Mouse (Mus musculus) MEL (cell line): Measurements from ENCODE around the gene Col15a1. TPM values are rescaled to one million over a fixed set of nuclear protein-coding genes. Genes with fewer than 3 reads are reported as not detected.

Experiments used
- DNase-seq: peaks from one replicate; pipeline ENCODE4 v3.0.0; 2011; ENCODE audit warnings: low read depth, low spot score
- H3K27ac ChIP-seq: 2 replicates; pipeline ENCODE4 v1.5.1; 2012; ENCODE audit warnings: low read depth, mild to moderate bottlenecking, control low read depth, low read length, moderate library complexity; ENCODE audit not compliant: control insufficient read depth
- H3K27me3 ChIP-seq, 2 experiments: fragments of 150-350 bp in 1 of 2; sonication (generic) in 1 of 2; 2 replicates each; pipeline ENCODE4 v1.6.1; 2012; ENCODE audit warnings: low read length in 2 of 2, mild to moderate bottlenecking in 2 of 2, improper control_type of control experiment in 1 of 2, moderate library complexity in 1 of 2; ENCODE audit not compliant: insufficient read depth in 2 of 2, control insufficient read depth in 1 of 2
- H3K36me3 ChIP-seq, 2 experiments: 2 replicates each; pipeline ENCODE4 v1.6.1; 2012 to 2014; ENCODE audit warnings: low read length in 2 of 2, improper control_type of control experiment in 1 of 2, inconsistent platforms in 1 of 2, mild to moderate bottlenecking in 1 of 2; ENCODE audit not compliant: insufficient read depth in 2 of 2, control insufficient read depth in 1 of 2
- H3K4me1 ChIP-seq, 2 experiments: fragments of 150-350 bp in 1 of 2; sonication (generic) in 1 of 2; 2 replicates each; pipeline ENCODE4 v1.6.1; 2012; ENCODE audit warnings: low read length in 2 of 2, improper control_type of control experiment in 1 of 2, mild to moderate bottlenecking in 1 of 2; ENCODE audit not compliant: insufficient read depth in 2 of 2, control insufficient read depth in 1 of 2
- H3K4me3 ChIP-seq, 2 experiments: fragments of 150-350 bp in 1 of 2; sonication (generic) in 1 of 2; 2 replicates each; pipeline ENCODE4 v1.5.1; 2012; ENCODE audit warnings: low read depth in 2 of 2, low read length in 2 of 2, mild to moderate bottlenecking in 2 of 2, moderate library complexity in 2 of 2, control low read depth in 1 of 2, improper control_type of control experiment in 1 of 2; ENCODE audit not compliant: control insufficient read depth in 1 of 2, insufficient read depth in 1 of 2
- H3K79me2 ChIP-seq: 2 replicates; pipeline ENCODE4 v1.6.1; 2012; ENCODE audit warnings: mild to moderate bottlenecking, low read length, moderate library complexity; ENCODE audit not compliant: control insufficient read depth, poor library complexity, insufficient read depth
- H3K9ac ChIP-seq: 2 replicates; pipeline ENCODE4 v1.6.1; 2012; ENCODE audit warnings: low read depth, mild to moderate bottlenecking, control low read depth, low read length, moderate library complexity; ENCODE audit not compliant: control insufficient read depth, poor library complexity, severe bottlenecking
- H3K9me3 ChIP-seq: fragments of 150-350 bp; sonication (generic); replicated peaks from 2 replicates; pipeline ENCODE4 v1.6.1; 2012; ENCODE audit warnings: mild to moderate bottlenecking, low read length, improper control_type of control experiment, moderate library complexity; ENCODE audit not compliant: insufficient read depth
- BHLHE40 ChIP-seq: IDR thresholded peaks from 2 replicates; pipeline ENCODE4 v1.6.1; 2012; ENCODE audit warnings: low read depth, mild to moderate bottlenecking, inconsistent platforms, low read length, improper control_type of control experiment, borderline replicate concordance
- CTCF ChIP-seq, 3 experiments: IDR thresholded peaks in 2 of 3; conservative IDR thresholded peaks in 1 of 3; 2 replicates each; pipeline ENCODE4 v1.5.1; 2011 to 2012; ENCODE audit warnings: low read length in 3 of 3, low read depth in 2 of 3, mild to moderate bottlenecking in 2 of 3, improper control_type of control experiment in 1 of 3, inconsistent platforms in 1 of 3, mixed read lengths in 1 of 3, moderate library complexity in 1 of 3; ENCODE audit not compliant: control insufficient read depth in 1 of 3, insufficient read depth in 1 of 3, poor library complexity in 1 of 3, severe bottlenecking in 1 of 3
- ELF1 ChIP-seq: IDR thresholded peaks from 2 replicates; pipeline ENCODE4 v1.6.1; 2014; ENCODE audit warnings: low read depth, mild to moderate bottlenecking, inconsistent platforms, low read length, improper control_type of control experiment, moderate library complexity
- EP300 ChIP-seq, 2 experiments: IDR thresholded peaks; 2 replicates each; pipeline ENCODE4 v1.6.1; 2011; ENCODE audit warnings: improper control_type of control experiment in 2 of 2, low read length in 2 of 2, low read depth in 1 of 2, mild to moderate bottlenecking in 1 of 2
- ETS1 ChIP-seq: IDR thresholded peaks from 2 replicates; pipeline ENCODE4 v1.6.1; 2012; ENCODE audit warnings: low read depth, mild to moderate bottlenecking, inconsistent platforms, low read length, improper control_type of control experiment, moderate library complexity
- GABPA ChIP-seq: IDR thresholded peaks from 2 replicates; pipeline ENCODE4 v1.6.1; 2012; ENCODE audit warnings: low read depth, mild to moderate bottlenecking, inconsistent platforms, low read length, improper control_type of control experiment, moderate library complexity
- GATA1 ChIP-seq: IDR thresholded peaks from 2 replicates; pipeline ENCODE4 v1.6.1; 2011; ENCODE audit warnings: low read depth, low read length, improper control_type of control experiment
- HCFC1 ChIP-seq: IDR thresholded peaks from 2 replicates; pipeline ENCODE4 v1.6.1; 2012; ENCODE audit warnings: low read depth, mild to moderate bottlenecking, inconsistent platforms, low read length, improper control_type of control experiment, moderate library complexity
- MAX ChIP-seq: IDR thresholded peaks from 2 replicates; pipeline ENCODE4 v1.6.1; 2011; ENCODE audit warnings: low read length, improper control_type of control experiment
- MEF2A ChIP-seq: IDR thresholded peaks from 2 replicates; pipeline ENCODE4 v1.6.1; 2014; ENCODE audit warnings: low read depth, mild to moderate bottlenecking, inconsistent platforms, low read length, improper control_type of control experiment; ENCODE audit not compliant: poor library complexity, insufficient replicate concordance, severe bottlenecking; ENCODE audit errors: extremely low read depth
- MYB ChIP-seq: IDR thresholded peaks from 2 replicates; pipeline ENCODE4 v1.6.1; 2011; ENCODE audit warnings: mild to moderate bottlenecking, low read depth, low read length, improper control_type of control experiment
- MYC ChIP-seq: IDR thresholded peaks from 2 replicates; pipeline ENCODE4 v1.6.1; 2011; ENCODE audit warnings: low read depth, mild to moderate bottlenecking, low read length, improper control_type of control experiment, moderate library complexity
- NRF1 ChIP-seq: IDR thresholded peaks from 2 replicates; pipeline ENCODE4 v1.6.1; 2014; ENCODE audit warnings: low read depth, mild to moderate bottlenecking, inconsistent platforms, low read length, improper control_type of control experiment, moderate library complexity; ENCODE audit not compliant: poor library complexity, insufficient read depth, severe bottlenecking
- POLR2AphosphoS2 ChIP-seq: IDR thresholded peaks from 2 replicates; pipeline ENCODE4 v1.6.1; 2011; ENCODE audit warnings: low read length, improper control_type of control experiment
- SIN3A ChIP-seq: IDR thresholded peaks from 2 replicates; pipeline ENCODE4 v1.6.1; 2012; ENCODE audit warnings: low read length, improper control_type of control experiment, inconsistent platforms
- TBP ChIP-seq: IDR thresholded peaks from 2 replicates; pipeline ENCODE4 v1.8.0; 2011; ENCODE audit warnings: low read depth, low read length, improper control_type of control experiment
- ZKSCAN1 ChIP-seq: IDR thresholded peaks from 2 replicates; pipeline ENCODE4 v1.6.1; 2012; ENCODE audit warnings: low read depth, mild to moderate bottlenecking, inconsistent platforms, low read length, improper control_type of control experiment, moderate library complexity
- ZNF384 ChIP-seq: IDR thresholded peaks from 2 replicates; pipeline ENCODE4 v1.6.1; 2012; ENCODE audit warnings: low read depth, mild to moderate bottlenecking, inconsistent platforms, low read length, improper control_type of control experiment
- polyA plus RNA-seq, 2 experiments: library from polyadenylated mRNA; stranded (reverse) in 1 of 2; unstranded in 1 of 2; fragments of >175 nt in 1 of 2; fragments of >200 nt in 1 of 2; gene quantifications; 2 replicates each; pipeline versions ENCODE4 v1.2.1 to v1.2.4; 2012; ENCODE audit warnings: low replicate concordance in 2 of 2, low read depth in 1 of 2; ENCODE audit not compliant: insufficient read length in 2 of 2, insufficient read depth in 1 of 2, missing spikeins in 1 of 2
- total RNA-seq: library from RNA; depleted of rRNA; stranded (reverse); fragments of 300-350 nt; gene quantifications from 2 replicates; pipeline ENCODE4 v1.2.3, GENCODE M21; 2012

Col15a1 gene
- total and polyA plus RNA-seq, 3 experiments, result 2.2 to 2.6 TPM; not detected in 1

- Histone ChIP-seq H3K9ac (no peak overlapping the region), H3K4me1 (no peaks in the 10 kb centered on the region), H3K79me2 (no peaks in the 10 kb centered on the region), H3K4me3 (no peak overlapping the region), H3K27ac (no peak overlapping the region), H3K36me3 (no peaks in the 10 kb centered on the region; a peak in 1 of 4 replicates), H3K27me3 (peaks cover 2 to 7% of the 10 kb centered on the region in 2 experiments; a peak in 3 of 4 replicates), H3K9me3 (no peaks in the 10 kb centered on the region)
- no peak for DNase-seq
- TF ChIP-seq GABPA, result no peak
- no peak for TF ChIP-seq MYB
- no peak for TF ChIP-seq CTCF (IDR thresholded peaks at IDR 0.05 in 2 of 3, conservative IDR thresholded peaks at IDR 0.05 in 1 of 3; ENCODE audit: control insufficient read depth in 1 of 3, insufficient read depth in 1 of 3, low read depth in 2 of 3, low read length in 3 of 3, poor library complexity in 1 of 3, severe bottlenecking in 1 of 3)
- no peak for TF ChIP-seq ELF1
- no peak for TF ChIP-seq MEF2A
- no peak for TF ChIP-seq POLR2AphosphoS2
- no peak for TF ChIP-seq TBP
- TF ChIP-seq ETS1, result no peak
- no peak for TF ChIP-seq HCFC1
Measured at GRCm38 (mm10) chr4:47342632-47343031, 134.7 kb downstream of the Col15a1 start.

DNA sequence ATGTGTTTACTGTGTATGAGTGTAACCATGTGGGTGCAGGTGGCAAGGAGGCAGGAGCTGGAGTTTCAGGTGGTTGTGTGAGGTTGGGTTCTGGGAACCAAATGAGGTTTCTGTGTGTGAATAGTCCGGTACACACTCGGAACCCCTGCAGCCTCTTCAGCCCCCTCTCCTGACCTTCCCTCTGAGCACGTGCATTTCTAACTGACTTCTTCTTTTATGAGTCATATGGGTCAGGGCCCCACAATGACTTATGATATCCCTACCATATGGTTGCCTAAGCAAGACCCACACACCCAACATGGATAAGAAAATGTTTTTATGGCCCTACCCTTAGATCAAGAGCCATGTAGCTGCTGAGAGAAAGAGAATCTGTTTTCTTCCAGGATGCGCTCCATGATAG is 139.1 kb downstream of the Col15a1 start:
- peaks cover 0 to 5% of the 10 kb centered on the region in 2 experiments; a peak in 1 of 4 replicates for H3K4me1 ChIP-seq
- peak; percentile 33 for DNase-seq
- TF ChIP-seq ETS1, result 0 out of 2 replicates have a peak, but pooled peaks have one; percentile 17
- TF ChIP-seq MYC, result peak; percentile 52; the same call in 1 of the 2 replicates
- TF ChIP-seq NRF1, result no peak
- TF ChIP-seq TBP, result no peak
- no peak for TF ChIP-seq SIN3A
- no peak for TF ChIP-seq POLR2AphosphoS2
- no peak for TF ChIP-seq MYB
- TF ChIP-seq BHLHE40, result peak; percentile 64; the same call in 1 of the 2 replicates
- no peak for TF ChIP-seq GATA1
- TF ChIP-seq MAX, result peak; percentile 67
- no peak for TF ChIP-seq ZKSCAN1
- TF ChIP-seq EP300 (IDR thresholded peaks at IDR 0.05; ENCODE audit: low read depth in 1 of 2, low read length in 2 of 2), result peak in 1 of 2 experiments; percentile 30; a peak in 1 of 4 replicates
- TF ChIP-seq ZNF384, result no peak
- no peaks in the 10 kb centered on the region for H3K9me3 ChIP-seq
- H3K36me3 ChIP-seq, result no peaks in the 10 kb centered on the region; a peak in 1 of 4 replicates
- peaks cover 0 to 5% of the 10 kb centered on the region in 2 experiments; a peak in 2 of 4 replicates for H3K27me3 ChIP-seq
- no peak overlapping the region for H3K27ac ChIP-seq
- H3K4me3 ChIP-seq, result no peak overlapping the region
- H3K9ac ChIP-seq, result no peak overlapping the region
- H3K79me2 ChIP-seq, result no peaks in the 10 kb centered on the region
